Mouse (Mus musculus): Measurements from ENCODE around the gene Trim6. TPM values are rescaled to one million over a fixed set of nuclear protein-coding genes. Genes with fewer than 3 reads are reported as not detected.
"Not testable (repeated sequence)": the region's sequence is repeated elsewhere in the genome, so short reads cannot be mapped to it uniquely, and the experiment has no call there.

The Trim6 gene
- 1 to 10 TPM in 1 of 2 experiments, under 1 TPM in 1; 0.33 to 1.7 TPM for total RNA-seq (2021)
- long read RNA-seq, experiment 1, result 0 reads
- long read RNA-seq, experiment 2, result 0 reads

DNA sequence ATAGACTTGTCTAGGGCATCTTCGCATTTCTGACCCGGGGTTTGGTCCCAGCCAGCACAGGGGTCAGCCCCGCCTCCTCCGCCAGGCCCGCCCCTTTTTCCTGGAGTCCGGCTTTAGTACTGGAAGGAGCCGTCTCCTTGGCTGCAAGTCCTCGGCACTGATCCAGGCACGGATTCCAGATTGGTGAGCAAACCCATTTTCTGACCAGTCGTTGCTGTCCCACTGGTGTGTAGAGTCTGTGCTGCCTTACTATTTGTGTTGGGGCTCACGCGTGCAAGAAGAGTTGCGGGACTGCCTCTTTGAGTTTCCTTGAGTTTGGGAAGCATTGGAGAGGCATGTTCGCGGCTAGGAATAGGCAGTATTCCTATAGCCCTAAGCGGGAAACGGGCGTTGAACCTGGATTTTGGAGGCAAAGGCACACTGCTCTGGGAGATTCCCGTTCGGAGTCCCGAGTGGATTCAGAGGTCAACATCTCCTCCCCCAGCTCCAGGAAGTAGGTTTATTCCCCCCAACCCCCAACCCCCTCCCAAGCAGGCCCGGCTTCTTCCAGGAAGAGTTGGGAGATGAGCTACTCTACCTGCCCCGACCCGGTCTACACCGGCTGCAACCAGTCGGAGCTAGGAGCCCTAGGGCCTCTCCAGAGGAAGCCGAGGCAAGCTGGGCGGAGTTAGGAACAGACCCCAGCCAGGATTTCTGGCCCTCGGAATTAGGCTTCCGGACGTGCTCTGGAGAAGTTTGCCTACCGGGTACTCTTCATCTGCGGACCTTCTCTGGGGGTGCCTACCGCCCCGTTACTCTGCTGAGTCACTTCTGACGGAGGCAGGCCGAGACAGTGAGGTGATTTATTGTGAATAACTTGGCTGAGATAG, at the start of gene Trim6:
Trim6 (plus strand) TSS at position 93 of the 869 bp plus-strand sequence.
- DNase-seq, result peak; percentile 89

DNA sequence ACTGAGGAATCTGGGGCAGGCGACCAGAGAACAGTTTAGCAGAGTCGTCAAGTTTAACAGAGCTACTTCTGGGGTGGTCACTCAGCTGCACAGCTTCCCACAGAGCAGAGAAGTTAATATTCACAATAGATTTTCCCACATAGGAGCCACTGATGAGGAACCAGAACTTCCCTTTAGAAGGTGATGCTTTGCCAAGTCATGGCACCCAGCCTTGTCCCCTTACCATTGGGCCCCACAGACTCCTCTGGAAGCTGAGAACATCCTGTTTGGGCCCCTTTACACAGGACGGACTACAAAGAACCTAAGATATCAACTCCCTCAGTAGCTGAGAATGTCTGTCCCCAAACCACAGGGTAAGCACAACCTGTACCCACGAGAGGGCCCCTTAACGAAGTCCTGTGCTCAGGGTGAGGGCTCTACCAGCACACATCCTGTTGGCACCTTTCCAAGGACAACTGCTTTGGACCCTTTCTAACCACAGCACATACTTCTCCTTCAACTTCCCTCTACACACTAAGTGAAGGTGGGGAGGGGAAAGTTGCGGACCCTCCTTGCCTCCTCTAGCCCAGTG, 48.9 kb upstream of the Trim6 start:
- no peak for DNase-seq

DNA sequence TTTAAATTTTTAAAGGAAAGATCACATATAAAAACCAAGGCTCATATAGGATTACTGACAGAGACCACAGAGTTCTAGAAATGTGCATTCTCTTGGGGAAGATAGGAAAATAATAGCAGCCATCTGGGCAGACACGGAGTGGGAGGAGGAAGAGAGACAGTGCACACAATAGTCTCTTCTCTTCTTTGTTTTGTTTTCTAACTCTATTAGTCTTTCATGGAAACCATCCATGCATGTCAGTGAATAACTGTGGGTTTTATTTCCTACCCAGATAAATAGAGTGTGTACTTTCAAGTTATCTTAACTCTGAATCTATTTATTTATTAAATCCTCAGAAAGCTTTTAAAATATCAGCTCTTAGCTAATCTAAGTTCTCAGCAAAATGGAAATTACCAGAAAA, 43.5 kb upstream of the Trim6 start:
- no peak for DNase-seq

DNA sequence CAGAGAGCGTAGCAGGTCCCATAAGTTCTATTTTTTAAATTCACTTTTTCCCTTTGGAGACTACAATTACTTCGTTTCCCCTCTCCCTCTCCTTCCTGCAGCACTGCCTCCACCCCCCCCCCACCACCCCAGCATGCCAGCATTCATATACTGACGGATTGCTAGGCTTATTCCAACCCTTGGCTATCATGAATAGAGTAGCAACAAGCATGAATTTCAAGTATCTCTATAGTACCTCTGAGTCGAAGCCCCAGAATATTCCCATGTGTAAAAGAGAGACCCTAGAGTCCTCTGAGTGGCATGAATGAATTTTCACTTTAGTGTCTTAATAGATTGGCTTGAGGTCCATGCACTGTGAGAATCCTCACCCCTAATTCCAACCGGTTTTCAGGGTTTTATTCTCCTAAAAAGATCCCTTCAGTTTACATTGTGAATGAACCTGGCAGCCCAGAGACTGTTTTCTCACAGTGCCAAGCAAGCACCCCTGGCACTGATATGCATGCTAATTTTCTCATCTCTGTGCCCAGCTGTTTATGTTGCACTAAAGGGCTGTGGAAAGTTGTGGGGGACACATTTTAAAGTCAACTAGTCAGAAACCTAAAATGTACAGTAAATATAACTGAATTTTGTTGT, 40.1 kb upstream of the Trim6 start:
- DNase-seq, result no peak

DNA sequence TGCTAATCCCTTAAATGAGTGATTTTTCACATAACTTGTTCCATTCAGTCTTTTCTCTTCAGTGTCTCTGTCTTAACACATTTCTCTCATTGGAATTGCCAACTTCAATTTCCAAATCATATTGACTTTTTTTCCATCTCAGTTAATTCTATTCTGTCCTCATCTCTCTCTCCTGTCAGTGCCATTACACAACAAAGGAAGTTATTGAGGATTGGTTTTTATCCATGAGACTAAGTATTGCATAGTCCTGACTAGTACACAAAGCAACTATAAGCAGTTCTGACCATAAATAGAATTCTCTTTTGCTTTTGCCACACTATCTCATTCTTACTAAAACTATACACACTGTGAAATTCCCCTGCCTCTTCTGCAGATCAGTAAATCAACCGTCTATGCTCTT, 39.5 kb upstream of the Trim6 start:
- no peak for DNase-seq

DNA sequence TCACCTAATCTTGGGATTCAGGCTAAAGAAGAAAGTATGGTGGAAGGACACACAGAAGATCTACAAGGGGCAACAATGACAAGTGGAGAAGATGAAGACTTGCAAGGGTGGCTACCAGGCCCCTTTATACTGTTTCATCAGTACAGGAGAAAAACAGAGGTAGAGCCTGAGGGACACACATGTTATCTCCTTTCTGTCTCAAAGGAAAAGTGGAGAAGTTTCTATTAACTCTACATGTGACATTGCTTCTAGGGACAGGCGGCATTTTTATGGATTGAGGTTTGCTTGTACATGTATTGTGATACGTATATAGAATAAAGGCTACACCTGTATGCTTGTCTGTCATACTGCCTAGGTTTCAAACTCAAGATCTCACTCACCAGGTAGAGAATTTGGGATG, 35.3 kb upstream of the Trim6 start, which contains the start of gene Olfr648:
Olfr648 (minus strand) TSS at position 101 of the 400 bp plus-strand sequence.
- no peak for DNase-seq

DNA sequence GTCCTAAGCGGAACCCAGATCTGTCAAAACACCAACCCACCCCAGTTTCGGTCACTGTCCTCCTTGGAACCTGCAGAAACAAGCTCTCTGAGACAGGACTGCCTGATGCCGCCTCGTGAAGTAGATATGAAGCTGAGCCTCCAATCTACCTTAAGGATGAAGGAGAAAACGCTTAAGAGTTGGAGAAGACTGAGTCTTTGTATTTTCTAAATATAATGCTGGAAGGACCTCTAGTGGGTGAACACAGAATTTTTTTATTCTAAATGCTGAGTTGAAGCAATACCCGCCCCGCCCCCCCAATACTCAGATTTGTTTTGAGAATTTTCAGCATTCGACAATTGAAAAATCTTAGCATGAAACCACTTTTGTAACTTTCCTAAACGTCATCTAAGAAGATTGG, 27.3 kb upstream of the Trim6 start:
- no peak for DNase-seq

DNA sequence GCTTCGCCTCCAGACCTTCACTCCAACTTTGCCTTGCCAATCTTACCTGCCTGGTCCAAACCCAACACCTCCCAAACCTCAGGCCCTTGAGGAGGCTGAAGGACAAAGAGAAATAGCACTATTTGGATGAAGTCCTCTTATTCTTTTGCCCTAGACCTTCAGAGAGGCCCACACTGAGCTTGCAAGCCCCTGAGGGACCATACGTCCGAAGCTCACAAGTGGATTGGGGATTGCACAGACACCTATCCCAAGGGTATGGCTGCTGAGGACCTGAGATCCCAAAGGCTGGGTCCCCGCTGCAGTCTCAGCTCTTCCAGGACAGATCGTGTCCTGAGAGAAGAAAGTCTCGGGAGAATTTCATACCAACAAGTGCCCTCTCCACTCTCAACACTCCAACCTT, 22.7 kb upstream of the Trim6 start, which contains the start of gene Olfr649:
Olfr649 (minus strand) TSS at position 101 of the 400 bp plus-strand sequence.
- no peak for DNase-seq

DNA sequence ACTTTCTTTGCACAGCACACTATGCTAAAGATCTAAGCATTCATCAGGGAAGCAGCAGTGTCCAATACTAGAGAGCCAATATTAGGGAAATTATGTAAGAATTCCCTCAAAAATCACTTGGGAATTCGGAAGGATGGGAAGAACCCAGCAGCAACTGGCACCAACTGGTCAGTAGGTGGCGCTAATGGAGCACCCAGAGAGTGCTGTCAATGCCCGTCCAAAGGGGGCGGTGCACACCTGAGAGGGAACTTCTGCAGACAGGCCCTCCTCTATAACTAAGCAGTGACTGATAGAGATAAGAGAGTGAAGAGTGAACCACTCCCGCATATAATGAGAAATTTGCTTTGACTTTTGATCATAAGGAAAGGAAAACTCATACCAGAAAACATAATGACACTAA, 18.8 kb upstream of the Trim6 start:
- peak; percentile 79 for DNase-seq

DNA sequence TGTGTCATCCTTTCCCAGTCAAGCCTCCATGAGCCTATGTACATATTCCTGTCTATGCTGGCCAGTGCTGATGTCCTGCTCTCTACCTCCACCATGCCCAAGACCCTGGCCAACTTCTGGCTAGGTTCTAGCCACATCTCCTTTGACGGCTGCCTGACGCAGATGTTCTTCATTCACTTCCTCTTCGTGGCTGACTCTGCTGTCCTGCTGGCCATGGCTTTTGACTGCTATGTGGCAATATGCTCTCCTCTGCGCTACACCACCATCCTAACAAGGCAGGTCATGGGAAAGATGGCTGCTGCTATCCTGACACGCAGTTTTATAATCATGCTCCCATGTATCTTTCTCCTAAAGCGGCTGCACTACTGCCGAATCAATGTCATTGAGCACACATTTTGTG, 12.4 kb upstream of the Trim6 start:
- no peak for DNase-seq

DNA sequence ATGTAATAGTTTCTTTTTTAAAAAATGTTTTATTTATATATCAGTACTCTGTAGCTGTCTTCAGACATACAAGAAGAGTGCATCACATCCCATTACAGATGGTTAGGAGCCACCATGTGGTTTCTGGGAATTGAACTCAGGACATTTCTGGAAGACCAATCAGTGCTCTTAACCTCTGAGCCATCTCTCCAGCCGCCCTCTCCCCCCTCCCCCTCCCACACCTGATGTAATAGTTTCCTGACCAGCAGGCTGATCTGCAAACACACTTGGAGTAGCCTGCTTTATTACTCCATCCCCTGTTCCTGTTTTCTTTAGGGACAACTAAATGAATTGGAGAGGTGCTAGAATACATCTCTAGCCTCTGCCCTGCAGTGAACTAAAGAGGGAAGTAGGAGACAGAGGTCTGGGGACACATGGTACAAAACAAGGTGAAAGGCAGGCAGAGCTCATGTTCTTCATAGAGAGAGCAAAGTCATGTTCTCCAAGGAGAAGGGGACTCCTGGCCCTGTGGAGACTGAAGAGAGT, 2.5 kb upstream of the Trim6 start:
- no peak for DNase-seq

DNA sequence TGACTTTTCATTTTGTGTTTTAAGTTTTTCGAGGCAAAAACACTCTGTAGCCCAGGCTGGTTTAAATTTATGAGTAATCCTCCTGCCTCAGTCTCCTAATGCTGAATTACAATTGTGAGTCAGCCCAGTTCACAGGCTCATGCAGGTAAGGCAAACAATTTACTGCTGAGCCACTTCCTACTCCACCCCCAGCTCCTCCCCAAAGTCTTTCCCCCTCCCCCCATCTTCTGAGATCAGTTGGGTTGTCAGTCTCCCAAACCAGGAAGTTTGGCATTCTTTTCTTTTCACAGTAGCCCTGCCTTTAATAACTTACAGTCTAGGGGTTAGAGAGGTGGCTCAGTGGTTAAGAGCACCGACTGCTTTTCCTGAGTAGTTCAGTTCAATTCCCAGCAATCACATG, 712 bp upstream of the Trim6 start:
- DNase-seq, result no peak

DNA sequence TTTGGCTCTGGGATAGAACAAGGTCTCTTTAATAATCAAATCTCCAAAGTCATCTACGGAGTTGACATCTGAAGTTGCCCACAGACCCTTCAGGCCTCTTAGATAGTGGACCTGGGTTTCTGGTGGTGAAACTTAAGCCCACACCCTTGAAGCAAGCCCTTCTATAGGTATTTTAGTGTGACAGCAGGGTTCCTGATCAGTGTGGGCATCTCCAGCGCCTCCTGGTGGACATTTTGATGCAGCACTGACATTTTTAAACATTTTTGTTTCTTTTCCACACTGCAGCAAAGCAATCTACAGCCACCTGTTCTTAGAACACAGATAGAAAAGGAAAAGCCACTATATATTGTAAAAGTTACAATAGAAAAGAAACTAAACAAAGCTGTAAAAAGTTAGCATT, 12.6 kb downstream of the Trim6 start:
- DNase-seq, result peak; percentile 50

DNA sequence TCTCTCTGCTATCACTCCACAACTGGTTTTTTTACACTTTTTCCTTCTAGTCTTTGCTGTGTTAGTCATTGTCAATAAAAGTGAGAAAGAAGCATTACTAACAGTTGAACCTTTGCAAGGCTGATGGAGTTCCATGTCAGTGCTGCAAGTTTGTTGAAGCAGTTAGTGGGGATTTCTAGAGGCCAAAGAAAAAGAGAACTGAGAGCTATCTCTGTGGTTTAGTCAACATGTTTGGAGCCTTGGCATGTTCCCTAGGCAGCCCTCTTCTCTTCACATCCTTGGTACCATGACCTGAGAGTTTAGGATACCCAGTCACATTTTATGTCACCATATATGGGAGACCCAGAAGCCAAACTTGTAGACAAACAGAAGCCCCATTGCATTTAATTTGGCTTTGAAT, 22.3 kb downstream of the Trim6 start:
- no peak for DNase-seq

DNA sequence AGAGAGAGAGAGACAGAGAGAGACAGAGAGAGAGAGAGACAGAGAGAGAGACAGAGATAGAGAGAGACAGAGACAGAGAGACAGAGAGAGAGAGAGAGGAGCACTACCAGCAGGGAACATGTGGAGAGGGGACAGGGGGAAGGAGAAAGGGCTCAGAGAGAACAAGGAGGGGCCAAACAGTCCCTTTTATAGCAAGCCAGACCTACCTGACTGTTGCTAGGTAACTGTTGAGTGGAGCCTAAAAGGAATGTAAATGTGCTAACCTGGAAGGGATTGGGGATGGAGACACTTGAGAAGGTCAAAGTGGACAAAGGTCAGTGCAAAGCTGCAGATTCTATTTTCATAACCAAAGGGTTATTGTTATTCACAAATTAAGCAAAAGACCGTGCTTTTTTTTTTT, 25.0 kb downstream of the Trim6 start:
- DNase-seq, result no peak

DNA sequence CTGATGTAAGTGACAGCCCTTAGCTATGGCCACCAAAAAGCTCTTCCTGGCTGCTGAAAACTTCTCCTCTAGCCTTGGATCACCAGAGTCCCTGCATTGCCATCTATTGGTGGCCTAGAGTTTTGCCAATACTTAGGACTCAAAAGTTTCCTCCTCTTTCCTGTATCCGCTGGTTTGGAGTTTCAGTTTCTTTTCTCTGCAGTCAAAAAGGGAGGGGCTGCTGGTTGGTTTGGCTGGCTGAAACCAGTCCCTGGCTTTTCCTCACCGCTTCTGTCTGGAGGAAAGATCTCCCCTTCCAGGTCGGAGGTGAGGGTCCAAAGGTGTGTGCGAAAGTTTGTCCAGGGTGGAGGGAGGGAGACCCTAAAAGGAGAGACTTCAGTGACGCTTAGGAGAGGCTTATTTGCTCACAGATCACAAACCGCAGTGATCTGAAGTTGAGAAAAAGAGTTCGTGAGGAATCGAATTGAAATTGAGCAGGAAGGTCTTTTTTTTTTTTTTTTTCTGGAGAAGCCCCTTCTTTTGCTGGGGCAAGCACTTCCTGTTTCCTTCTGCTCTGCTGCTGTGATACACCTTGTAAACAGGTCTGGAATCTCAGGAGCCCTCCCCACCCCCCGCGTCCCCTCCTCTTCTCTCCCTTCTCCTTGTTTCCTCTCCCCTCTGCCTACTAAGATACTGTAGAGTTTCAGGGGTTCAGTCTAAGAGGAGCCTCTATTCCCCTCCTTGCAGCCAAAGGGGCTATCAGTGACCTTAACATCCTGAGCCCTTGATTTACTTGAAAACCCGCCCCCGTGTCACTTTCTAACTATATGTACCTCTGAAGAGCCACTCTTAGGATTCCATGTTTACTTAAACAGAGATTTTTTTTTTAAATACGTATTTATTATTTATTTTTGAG, 25.9 kb downstream of the Trim6 start, which contains the start of gene Trim34a:
Trim34a (plus strand) TSS at position 171 of the 895 bp plus-strand sequence.
- DNase-seq, result peak; percentile 72

DNA sequence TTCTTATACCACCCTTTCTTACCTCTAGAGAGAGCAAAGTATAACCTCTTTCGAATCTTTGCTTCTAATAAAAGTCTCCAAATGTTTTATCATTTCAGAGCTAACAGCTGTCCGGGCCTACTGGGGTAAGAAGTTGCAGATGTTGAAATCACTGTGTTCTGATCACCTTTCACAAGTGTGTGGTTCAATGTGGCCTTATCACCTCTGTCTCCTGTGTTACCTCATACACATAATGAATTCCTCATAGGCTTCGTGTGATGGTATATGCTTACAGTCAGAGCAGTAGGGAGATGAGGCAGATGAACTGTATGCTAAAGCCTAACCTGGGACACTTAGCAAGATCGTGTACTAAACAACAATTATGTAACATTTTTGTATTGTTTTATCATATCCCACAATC, 41.8 kb downstream of the Trim6 start:
- DNase-seq, result not testable (repeated sequence)

DNA sequence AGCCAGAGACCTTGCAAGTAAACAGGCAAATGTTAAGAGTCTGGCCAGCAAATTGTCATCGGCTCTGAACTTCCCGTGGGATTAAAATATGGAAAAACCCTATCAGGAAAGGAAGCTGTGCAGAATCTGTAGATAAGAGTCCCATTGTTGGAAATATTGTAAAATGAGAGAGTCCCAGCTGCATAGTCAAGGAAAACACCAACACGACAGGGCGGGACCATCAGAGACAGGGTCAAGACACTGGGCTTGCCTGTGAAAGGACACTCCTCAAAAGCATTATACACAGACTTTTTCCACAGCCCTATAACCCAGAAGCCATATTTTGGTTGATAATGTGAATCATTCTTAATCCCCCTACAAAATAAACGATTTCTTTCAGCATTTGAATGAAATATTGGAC, 46.7 kb downstream of the Trim6 start:
- DNase-seq, result not testable (repeated sequence)

DNA sequence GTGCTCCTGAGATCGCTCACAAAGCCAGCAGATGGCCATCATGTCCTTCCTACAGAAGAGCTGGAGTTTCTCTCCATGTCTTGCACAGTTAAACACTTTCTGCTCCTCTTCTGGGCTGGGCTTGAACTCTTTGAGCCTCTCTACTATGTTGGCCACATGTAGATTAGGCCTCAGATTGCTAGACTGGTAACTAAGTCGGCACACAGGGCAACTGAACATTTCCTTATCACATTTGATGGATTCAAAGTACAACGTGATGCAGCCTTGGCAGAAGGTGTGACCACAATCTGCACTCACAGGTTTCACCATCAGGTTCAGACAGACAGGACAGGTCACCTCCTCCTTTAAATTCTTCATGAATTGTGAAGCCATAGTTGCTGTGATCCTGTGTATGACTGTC, 60.8 kb downstream of the Trim6 start:
- DNase-seq, result not testable (repeated sequence)
